Mouse (Mus musculus) frontal cortex, adult 2 months (tissue): Measurements from ENCODE around the gene Hk2. TPM values are rescaled to one million over a fixed set of nuclear protein-coding genes. Genes with fewer than 3 reads are reported as not detected.

Experiments
- DNase-seq, 2 experiments: peaks; one replicate each; pipeline ENCODE4 v3.0.0; 2022; ENCODE audit warnings: low spot score in 1 of 2; ENCODE audit errors: extremely low spot score in 1 of 2
- polyA plus RNA-seq: library from polyadenylated mRNA; depleted of rRNA; stranded (reverse); fragments of >200 nt; gene quantifications from 2 replicates; pipeline ENCODE4 v1.2.3, GENCODE M21; 2012; rRNA removed

Hk2 gene
- 2.6 and 2.9 TPM in 2 replicates for polyA plus RNA-seq

- DNase-seq, result peak; percentile 41 to 73
Measured at GRCm38 (mm10) chr6:82774321-82774764, at the start of gene Hk2. Gene Hk2 (minus strand): TSS chr6:82774454.

GRCm38 (mm10) chr6:82821758-82822253, 47.6 kb upstream of the Hk2 start:
- DNase-seq, result no peak

GRCm38 (mm10) chr6:82820716-82821115, 46.5 kb upstream of the Hk2 start:
- no peak for DNase-seq

- DNase-seq, result no peak
Measured at GRCm38 (mm10) chr6:82814821-82815220, 40.6 kb upstream of the Hk2 start.

GRCm38 (mm10) chr6:82807984-82808700, 33.9 kb upstream of the Hk2 start:
- no peak for DNase-seq

GRCm38 (mm10) chr6:82806971-82807370, 32.7 kb upstream of the Hk2 start:
- no peak for DNase-seq

GRCm38 (mm10) chr6:82806503-82806902, 32.2 kb upstream of the Hk2 start:
- no peak for DNase-seq

- DNase-seq, result no peak
Measured at GRCm38 (mm10) chr6:82805894-82806293, 31.6 kb upstream of the Hk2 start.

- DNase-seq, result no peak
Measured at GRCm38 (mm10) chr6:82804984-82805383, 30.7 kb upstream of the Hk2 start.

- no peak for DNase-seq
Measured at GRCm38 (mm10) chr6:82798202-82798737, 24.0 kb upstream of the Hk2 start.

- no peak for DNase-seq
Measured at GRCm38 (mm10) chr6:82797300-82797839, 23.1 kb upstream of the Hk2 start.

- no peak for DNase-seq
Measured at GRCm38 (mm10) chr6:82790864-82791263, 16.6 kb upstream of the Hk2 start.

- no peak for DNase-seq
Measured at GRCm38 (mm10) chr6:82783906-82784305, 9.7 kb upstream of the Hk2 start.

- DNase-seq, result no peak
Measured at GRCm38 (mm10) chr6:82780802-82781393, 6.6 kb upstream of the Hk2 start.

GRCm38 (mm10) chr6:82780369-82780768, 6.1 kb upstream of the Hk2 start:
- DNase-seq, result no peak

- DNase-seq, result no peak
Measured at GRCm38 (mm10) chr6:82777124-82777654, 2.9 kb upstream of the Hk2 start.

GRCm38 (mm10) chr6:82775386-82775785, 1.1 kb upstream of the Hk2 start:
- DNase-seq, result no peak

GRCm38 (mm10) chr6:82773261-82774131, 758 bp downstream of the Hk2 start:
- no peak for DNase-seq

GRCm38 (mm10) chr6:82772451-82773101, 1.7 kb downstream of the Hk2 start:
- no peak for DNase-seq

- DNase-seq, result no peak
Measured at GRCm38 (mm10) chr6:82771981-82772409, 2.3 kb downstream of the Hk2 start.
